Mouse (Mus musculus): ENCODE results near the gene P2ry1.

- TF ChIP-seq CTCF (IDR thresholded peaks at IDR 0.05; ENCODE audit: low read depth, low read length) = no peak
- no peak for TF ChIP-seq POLR2A (IDR thresholded peaks at IDR 0.05; ENCODE audit: insufficient read depth, low read length)
Measured at GRCm38 (mm10) chr3:61016733-61017132, 14.1 kb downstream of the P2ry1 start.
